Mouse (Mus musculus) kidney, embryonic 14.5 days (tissue): ENCODE data around the gene Pax1. TPM values are rescaled to one million over a fixed set of nuclear protein-coding genes. Genes with fewer than 3 reads are reported as not detected.

ENCODE experiments used
- ATAC-seq: fragments of 200-750 bp; cut with Nextera tagmentation; 2 replicates; pipeline ENCODE4 v1.8.0; 2017; ENCODE audit warnings: moderate number of reproducible peaks, mild to moderate bottlenecking, moderate TSS enrichment, moderate library complexity; ENCODE audit not compliant: low FRiP score, low TSS enrichment
- H3K27ac ChIP-seq: fragments of 300-500 bp; sonication (generic); 2 replicates; pipeline ENCODE4 v1.5.1; 2014; ENCODE audit warnings: low read depth, mild to moderate bottlenecking, low read length, moderate library complexity, mixed read lengths
- H3K27me3 ChIP-seq: fragments of 300-500 bp; sonication (generic); 2 replicates; pipeline ENCODE4 v1.6.1; 2014; ENCODE audit warnings: mild to moderate bottlenecking, low read length; ENCODE audit not compliant: control insufficient read depth, insufficient read depth
- H3K36me3 ChIP-seq: fragments of 300-500 bp; sonication (generic); 2 replicates; pipeline ENCODE4 v1.6.1; 2014; ENCODE audit warnings: low read length, mixed read lengths; ENCODE audit not compliant: control insufficient read depth, insufficient read depth
- H3K4me1 ChIP-seq: fragments of 300-500 bp; sonication (generic); 2 replicates; pipeline ENCODE4 v1.6.1; 2014; ENCODE audit warnings: low read length, mixed read lengths; ENCODE audit not compliant: control insufficient read depth, insufficient read depth
- H3K4me2 ChIP-seq: fragments of 300-500 bp; sonication (generic); replicated peaks from 2 replicates; pipeline ENCODE4 v1.6.1; 2014; ENCODE audit warnings: low read depth, mild to moderate bottlenecking, low read length
- H3K4me3 ChIP-seq: fragments of 300-500 bp; sonication (generic); 2 replicates; pipeline ENCODE4 v1.5.1; 2014; ENCODE audit warnings: mild to moderate bottlenecking, low read length
- H3K9ac ChIP-seq: fragments of 300-500 bp; sonication (generic); 2 replicates; pipeline ENCODE4 v1.6.1; 2014; ENCODE audit warnings: low read depth, mild to moderate bottlenecking, low read length, moderate library complexity
- H3K9me3 ChIP-seq: fragments of 300-500 bp; sonication (generic); 2 replicates; pipeline ENCODE4 v1.6.1; 2016; ENCODE audit warnings: low read length; ENCODE audit not compliant: control insufficient read depth
- WGBS: fragments of 180-500 bp; shearing (Covaris S2); extraction: QIAGEN DNeasy Blood & Tissue Kit; methylation state at CpG from one replicate; pipeline ENCODE4 v1.1.7; 2014; 5-methylcytosine and 5-hydroxymethylcytosine counted together
- polyA plus RNA-seq: library from polyadenylated mRNA; unstranded; fragments of >200 nt; fragmentation: Nextera tagmentation; extraction: Ambion mirVana; gene quantifications from 2 replicates; pipeline ENCODE4 v1.2.1, GENCODE M21; 2014

Pax1 gene
- polyA plus RNA-seq, 1 experiment from 2014 or later, result not detected

GRCm38 (mm10) chr2:147369561-147369960 lies 7.8 kb downstream of the Pax1 start:
- Histone ChIP-seq H3K9me3 (no peaks in the 10 kb centered on the region), H3K4me3 (no peak overlapping the region), H3K9ac (no peak overlapping the region), H3K4me1 (0 out of 2 replicates have a peak, but pooled peaks cover 2% of the 10 kb centered on the region), H3K36me3 (no peaks in the 10 kb centered on the region), H3K27ac (no peak overlapping the region), H3K4me2 (no peak overlapping the region), H3K27me3 (peaks cover 89% of the 10 kb centered on the region)
- 5% methylated on average over 9 of the region's 9 CpGs for WGBS
- ATAC-seq, result no peak

GRCm38 (mm10) chr2:147370091-147370490 lies 8.4 kb downstream of the Pax1 start:
- Histone ChIP-seq H3K36me3 (no peaks in the 10 kb centered on the region), H3K9me3 (no peaks in the 10 kb centered on the region), H3K4me3 (no peak overlapping the region), H3K4me2 (no peak overlapping the region), H3K9ac (no peak overlapping the region), H3K27ac (no peak overlapping the region), H3K4me1 (0 out of 2 replicates have a peak, but pooled peaks cover 2% of the 10 kb centered on the region), H3K27me3 (peaks cover 89% of the 10 kb centered on the region)
- no peak for ATAC-seq
- 9% methylated on average over 5 of the region's 5 CpGs for WGBS

GRCm38 (mm10) chr2:147371289-147371688 lies 9.6 kb downstream of the Pax1 start:
- Histone ChIP-seq H3K4me3 (no peak overlapping the region), H3K9ac (no peak overlapping the region), H3K27me3 (peaks cover 88% of the 10 kb centered on the region), H3K4me1 (0 out of 2 replicates have a peak, but pooled peaks cover 2% of the 10 kb centered on the region), H3K9me3 (no peaks in the 10 kb centered on the region), H3K36me3 (no peaks in the 10 kb centered on the region), H3K27ac (no peak overlapping the region), H3K4me2 (no peak overlapping the region)
- no peak for ATAC-seq

DNA sequence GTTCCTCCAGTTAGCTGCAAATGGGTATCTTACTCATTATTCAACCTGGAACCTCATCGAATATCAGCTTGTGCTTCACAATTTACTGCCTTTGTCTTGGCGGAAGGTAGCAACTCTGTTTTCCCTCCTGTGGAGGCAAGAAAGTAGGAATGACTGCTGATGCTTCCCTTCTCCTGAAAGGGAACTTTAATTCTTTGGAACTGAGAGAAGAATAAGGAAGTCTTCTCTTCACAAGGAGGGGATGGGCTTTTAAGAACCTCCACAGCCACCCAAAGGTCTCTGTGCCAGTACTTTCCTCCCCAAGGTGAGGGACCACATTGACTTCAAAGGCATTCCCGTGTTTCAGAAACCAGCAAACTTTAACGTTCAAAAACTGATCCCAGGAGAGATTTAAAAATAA lies 10.1 kb downstream of the Pax1 start:
- Histone ChIP-seq H3K4me3 (no peak overlapping the region), H3K27me3 (peaks cover 89% of the 10 kb centered on the region), H3K4me2 (no peak overlapping the region), H3K9ac (no peak overlapping the region), H3K36me3 (no peaks in the 10 kb centered on the region), H3K27ac (no peak overlapping the region), H3K9me3 (no peaks in the 10 kb centered on the region), H3K4me1 (0 out of 2 replicates have a peak, but pooled peaks cover 2% of the 10 kb centered on the region)
- no peak for ATAC-seq
- WGBS, result 2% methylated on average over 4 of the region's 4 CpGs

DNA sequence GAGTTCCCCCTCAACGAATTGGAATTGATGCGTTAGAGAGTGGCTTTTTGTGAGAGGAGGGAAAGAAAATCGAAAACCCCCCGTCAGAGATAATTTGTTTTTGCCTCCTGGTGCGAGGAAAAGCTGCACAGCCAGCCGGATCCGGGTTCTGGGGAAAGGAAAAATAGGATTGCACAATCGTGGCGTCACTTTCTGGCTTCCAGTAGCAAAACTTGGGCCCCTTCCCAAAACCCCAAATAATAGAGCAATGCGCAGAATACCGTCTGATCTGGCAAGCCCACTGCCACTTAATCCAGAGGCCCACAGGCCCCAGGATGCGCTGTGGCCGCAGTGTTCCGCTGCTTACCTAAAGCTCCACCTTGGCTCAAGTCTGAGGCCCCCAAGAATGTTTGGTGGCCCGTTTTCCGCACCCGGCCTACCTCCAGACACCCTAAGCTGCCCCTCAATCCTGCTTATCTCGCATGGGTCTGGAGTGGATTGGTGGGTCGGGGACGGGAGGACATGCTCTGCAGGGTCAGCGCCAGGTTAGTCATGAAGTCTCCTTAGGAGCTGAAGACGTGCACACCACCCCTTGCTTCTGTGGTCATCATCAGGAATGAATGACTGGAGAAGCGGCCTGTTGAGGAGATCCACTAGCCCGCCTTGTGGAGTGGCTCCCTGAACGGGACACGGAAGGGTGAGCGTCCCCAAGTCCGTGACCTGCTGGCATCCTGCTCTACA lies 11.4 kb downstream of the Pax1 start:
- Histone ChIP-seq H3K36me3 (no peaks in the 10 kb centered on the region), H3K4me1 (0 out of 2 replicates have a peak, but pooled peaks cover 2% of the 10 kb centered on the region), H3K27ac (no peak overlapping the region), H3K4me2 (no peak overlapping the region), H3K4me3 (no peak overlapping the region; the same call in 1 of the 2 replicates), H3K9me3 (no peaks in the 10 kb centered on the region), H3K9ac (no peak overlapping the region), H3K27me3 (peaks cover 89% of the 10 kb centered on the region)
- WGBS, result under 1% methylated on average over 28 of the region's 28 CpGs
- 0 out of 2 replicates have a peak, but pooled peaks have one; percentile 55 for ATAC-seq

- Histone ChIP-seq H3K27me3 (peaks cover 90% of the 10 kb centered on the region), H3K9me3 (no peaks in the 10 kb centered on the region), H3K4me3 (no peak overlapping the region; the same call in 1 of the 2 replicates), H3K4me1 (0 out of 2 replicates have a peak, but pooled peaks cover 2% of the 10 kb centered on the region), H3K36me3 (no peaks in the 10 kb centered on the region), H3K27ac (no peak overlapping the region), H3K4me2 (no peak overlapping the region), H3K9ac (no peak overlapping the region)
- WGBS, result 0% methylated on average over 19 of the region's 19 CpGs
- peak; percentile 64; the same call in 1 of the 2 replicates for ATAC-seq
Measured at GRCm38 (mm10) chr2:147373667-147374007, 11.9 kb downstream of the Pax1 start.

- Histone ChIP-seq H3K9me3 (no peaks in the 10 kb centered on the region), H3K27me3 (peaks cover 90% of the 10 kb centered on the region), H3K4me2 (no peak overlapping the region), H3K36me3 (no peaks in the 10 kb centered on the region), H3K9ac (no peak overlapping the region), H3K4me1 (0 out of 2 replicates have a peak, but pooled peaks cover 2% of the 10 kb centered on the region), H3K4me3 (no peak overlapping the region), H3K27ac (no peak overlapping the region)
- ATAC-seq, result no peak
- 4% methylated on average over 4 of the region's 4 CpGs for WGBS
Measured at GRCm38 (mm10) chr2:147374245-147374644, 12.5 kb downstream of the Pax1 start.

- no peak overlapping the region for H3K4me3 ChIP-seq
- no peak for ATAC-seq
- 6% methylated on average over 8 of the region's 8 CpGs for WGBS
Measured at GRCm38 (mm10) chr2:147375019-147375715, 13.4 kb downstream of the Pax1 start.

DNA sequence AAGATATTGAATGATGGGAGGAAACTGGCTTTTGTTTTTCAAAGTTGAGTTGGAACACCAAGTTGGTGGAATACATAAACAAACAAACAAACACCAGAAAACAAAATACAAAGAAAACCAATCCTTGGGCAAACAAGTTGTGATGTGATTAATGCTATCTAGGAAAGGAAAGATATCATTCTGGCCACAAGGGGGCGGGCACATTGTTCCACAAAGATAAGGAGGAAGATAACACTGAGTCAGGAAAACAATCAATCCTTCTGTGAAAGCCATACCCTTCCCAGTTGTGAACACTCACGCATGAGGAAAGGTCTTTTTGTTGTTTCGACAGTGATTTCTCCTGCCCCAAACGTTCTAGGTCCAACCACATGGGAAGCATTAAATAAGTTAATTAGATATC lies 17.2 kb downstream of the Pax1 start:
- 13% methylated on average over 4 of the region's 4 CpGs for WGBS
- Histone ChIP-seq H3K4me2 (no peak overlapping the region), H3K36me3 (no peaks in the 10 kb centered on the region), H3K27ac (no peak overlapping the region), H3K4me3 (no peak overlapping the region), H3K9ac (no peak overlapping the region), H3K9me3 (no peaks in the 10 kb centered on the region), H3K27me3 (peaks cover 49% of the 10 kb centered on the region), H3K4me1 (no peaks in the 10 kb centered on the region)
- ATAC-seq, result no peak

More at GRCm38 (mm10) chr2:147375019-147375715, 13.4 kb downstream of the Pax1 start:
- Histone ChIP-seq H3K9ac (no peak overlapping the region), H3K27ac (no peak overlapping the region), H3K9me3 (no peaks in the 10 kb centered on the region), H3K4me2 (no peak overlapping the region), H3K4me1 (0 out of 2 replicates have a peak, but pooled peaks cover 2% of the 10 kb centered on the region), H3K36me3 (no peaks in the 10 kb centered on the region), H3K27me3 (peaks cover 81% of the 10 kb centered on the region)
